Mouse (Mus musculus): ENCODE results near the gene Dnah5.

Dnah5 gene

GRCm38 (mm10) chr15:28179556-28179955, 24.0 kb upstream of the Dnah5 start:
- Histone ChIP-seq H3K36me3 (ENCODE audit: insufficient read depth, low read length) (no peaks in the 10 kb centered on the region), H3K4me3 (replicated peaks; ENCODE audit: low read length) (no peak overlapping the region), H3K9me3 (ENCODE audit: low read length) (peaks cover 10% of the 10 kb centered on the region; the same call in 1 of the 2 replicates), H3K4me1 (replicated peaks; ENCODE audit: low read depth, low read length) (no peaks in the 10 kb centered on the region), H3K27me3 (ENCODE audit: insufficient read depth, low read length) (peaks cover 48% of the 10 kb centered on the region)
- TF ChIP-seq CTCF (conservative IDR thresholded peaks at IDR 0.05; ENCODE audit: low read length), result no peak
- TF ChIP-seq NANOG (IDR thresholded peaks at IDR 0.05; ENCODE audit: borderline replicate concordance, low read length), result no peak
- TF ChIP-seq POU5F1 (IDR thresholded peaks at IDR 0.05; ENCODE audit: borderline replicate concordance, low read length), result no peak

GRCm38 (mm10) chr15:28181862-28182261, 21.7 kb upstream of the Dnah5 start:
- Histone ChIP-seq H3K4me1 (replicated peaks; ENCODE audit: low read depth, low read length) (no peaks in the 10 kb centered on the region), H3K9me3 (ENCODE audit: low read length) (peaks cover 8% of the 10 kb centered on the region; the same call in 1 of the 2 replicates), H3K27me3 (ENCODE audit: insufficient read depth, low read length) (peaks cover 58% of the 10 kb centered on the region), H3K36me3 (ENCODE audit: insufficient read depth, low read length) (no peaks in the 10 kb centered on the region), H3K4me3 (replicated peaks; ENCODE audit: low read length) (no peak overlapping the region)
- TF ChIP-seq CTCF (conservative IDR thresholded peaks at IDR 0.05; ENCODE audit: low read length), result peak; percentile 48
- no peak for TF ChIP-seq POU5F1 (IDR thresholded peaks at IDR 0.05; ENCODE audit: borderline replicate concordance, low read length)

GRCm38 (mm10) chr15:28182567-28182966, 21.0 kb upstream of the Dnah5 start:
- TF ChIP-seq NANOG (IDR thresholded peaks at IDR 0.05; ENCODE audit: borderline replicate concordance, low read length) (no peak), CTCF (conservative IDR thresholded peaks at IDR 0.05; ENCODE audit: low read length) (no peak), POU5F1 (IDR thresholded peaks at IDR 0.05; ENCODE audit: borderline replicate concordance, low read length) (no peak)
- peaks cover 58% of the 10 kb centered on the region for H3K27me3 ChIP-seq (ENCODE audit: insufficient read depth, low read length)
- no peaks in the 10 kb centered on the region for H3K36me3 ChIP-seq (ENCODE audit: insufficient read depth, low read length)
- no peaks in the 10 kb centered on the region for H3K4me1 ChIP-seq (replicated peaks; ENCODE audit: low read depth, low read length)
- H3K9me3 ChIP-seq (ENCODE audit: low read length), result 0 out of 2 replicates have a peak, but pooled peaks cover 5% of the 10 kb centered on the region
- no peak overlapping the region for H3K4me3 ChIP-seq (replicated peaks; ENCODE audit: low read length)

GRCm38 (mm10) chr15:28187472-28188360, 15.8 kb upstream of the Dnah5 start:
- peaks cover 11% of the 10 kb centered on the region; the same call in 1 of the 2 replicates for H3K4me1 ChIP-seq (replicated peaks; ENCODE audit: low read depth, low read length)
- H3K4me3 ChIP-seq (replicated peaks; ENCODE audit: low read length), result no peak overlapping the region
- peaks cover 52% of the 10 kb centered on the region for H3K27me3 ChIP-seq (ENCODE audit: insufficient read depth, low read length)
- H3K36me3 ChIP-seq (ENCODE audit: insufficient read depth, low read length), result no peaks in the 10 kb centered on the region
- H3K9me3 ChIP-seq (ENCODE audit: low read length), result no peaks in the 10 kb centered on the region
- peak; percentile 91 for TF ChIP-seq CTCF (conservative IDR thresholded peaks at IDR 0.05; ENCODE audit: low read length)
- no peak for TF ChIP-seq POU5F1 (IDR thresholded peaks at IDR 0.05; ENCODE audit: borderline replicate concordance, low read length)

GRCm38 (mm10) chr15:28188361-28189011, 15.1 kb upstream of the Dnah5 start:
- Histone ChIP-seq H3K4me3 (replicated peaks; ENCODE audit: low read length) (no peak overlapping the region), H3K27me3 (ENCODE audit: insufficient read depth, low read length) (peaks cover 50% of the 10 kb centered on the region), H3K4me1 (replicated peaks; ENCODE audit: low read depth, low read length) (peaks cover 11% of the 10 kb centered on the region; the same call in 1 of the 2 replicates), H3K9me3 (ENCODE audit: low read length) (no peaks in the 10 kb centered on the region), H3K36me3 (ENCODE audit: insufficient read depth, low read length) (no peaks in the 10 kb centered on the region)
- TF ChIP-seq POU5F1 (IDR thresholded peaks at IDR 0.05; ENCODE audit: borderline replicate concordance, low read length) (no peak), CTCF (conservative IDR thresholded peaks at IDR 0.05; ENCODE audit: low read length) (no peak), NANOG (IDR thresholded peaks at IDR 0.05; ENCODE audit: borderline replicate concordance, low read length) (no peak)

GRCm38 (mm10) chr15:28189668-28190067, 13.9 kb upstream of the Dnah5 start:
- TF ChIP-seq POU5F1 (IDR thresholded peaks at IDR 0.05; ENCODE audit: borderline replicate concordance, low read length) (no peak), NANOG (IDR thresholded peaks at IDR 0.05; ENCODE audit: borderline replicate concordance, low read length) (no peak), CTCF (conservative IDR thresholded peaks at IDR 0.05; ENCODE audit: low read length) (0 out of 2 replicates have a peak, but pooled peaks have one; percentile 2)
- Histone ChIP-seq H3K4me1 (replicated peaks; ENCODE audit: low read depth, low read length) (peaks cover 11% of the 10 kb centered on the region; the same call in 1 of the 2 replicates), H3K27me3 (ENCODE audit: insufficient read depth, low read length) (peaks cover 43% of the 10 kb centered on the region), H3K36me3 (ENCODE audit: insufficient read depth, low read length) (no peaks in the 10 kb centered on the region), H3K4me3 (replicated peaks; ENCODE audit: low read length) (no peak overlapping the region), H3K9me3 (ENCODE audit: low read length) (no peaks in the 10 kb centered on the region)

- 0 out of 2 replicates have a peak, but pooled peaks cover 4% of the 10 kb centered on the region for H3K4me1 ChIP-seq (replicated peaks; ENCODE audit: low read depth, low read length)
- no peaks in the 10 kb centered on the region for H3K36me3 ChIP-seq (ENCODE audit: insufficient read depth, low read length)
- TF ChIP-seq CTCF (conservative IDR thresholded peaks at IDR 0.05; ENCODE audit: low read length) (no peak), NANOG (IDR thresholded peaks at IDR 0.05; ENCODE audit: borderline replicate concordance, low read length) (no peak), POU5F1 (IDR thresholded peaks at IDR 0.05; ENCODE audit: borderline replicate concordance, low read length) (no peak)
- no peak overlapping the region for H3K4me3 ChIP-seq (replicated peaks; ENCODE audit: low read length)
- peaks cover 9% of the 10 kb centered on the region for H3K27me3 ChIP-seq (ENCODE audit: insufficient read depth, low read length)
- H3K9me3 ChIP-seq (ENCODE audit: low read length), result no peaks in the 10 kb centered on the region
Observed at GRCm38 (mm10) chr15:28198609-28199008, 4.9 kb upstream of the Dnah5 start.

GRCm38 (mm10) chr15:28204626-28205025, 1.1 kb downstream of the Dnah5 start:
- no peak overlapping the region for H3K4me3 ChIP-seq (replicated peaks; ENCODE audit: low read length)
- H3K9me3 ChIP-seq (ENCODE audit: low read length), result no peaks in the 10 kb centered on the region
- peaks cover 31% of the 10 kb centered on the region for H3K27me3 ChIP-seq (ENCODE audit: insufficient read depth, low read length)
- no peak for TF ChIP-seq NANOG (IDR thresholded peaks at IDR 0.05; ENCODE audit: borderline replicate concordance, low read length)
- TF ChIP-seq CTCF (conservative IDR thresholded peaks at IDR 0.05; ENCODE audit: low read length), result no peak
- TF ChIP-seq POU5F1 (IDR thresholded peaks at IDR 0.05; ENCODE audit: borderline replicate concordance, low read length), result no peak
- H3K4me1 ChIP-seq (replicated peaks; ENCODE audit: low read depth, low read length), result peaks cover 12% of the 10 kb centered on the region
- no peaks in the 10 kb centered on the region for H3K36me3 ChIP-seq (ENCODE audit: insufficient read depth, low read length)
